Comparison of ENCODE assay signal across 1 mouse cellular context in the genomic region with DNA sequence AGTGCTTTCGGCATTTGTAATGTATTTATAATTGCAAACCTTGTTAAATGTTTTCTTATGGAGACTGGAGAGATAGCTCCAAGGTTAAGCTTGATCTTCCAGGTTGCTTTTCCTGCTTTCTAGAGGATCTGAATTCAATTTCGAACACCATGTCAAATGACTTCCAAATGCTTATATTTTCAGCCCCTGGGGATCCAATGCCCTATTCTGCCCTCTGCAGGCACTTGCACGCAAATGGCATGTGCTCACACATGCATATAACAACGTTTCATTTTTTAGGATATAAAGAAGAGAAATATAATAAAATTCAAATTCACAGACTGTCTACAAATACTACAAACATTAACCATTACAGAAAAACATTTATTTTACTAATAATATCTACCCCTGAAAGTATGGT.
TF ChIP-seq lines count a peak whose summit lies in the region.

No protein-coding gene starts in this region.

TF ChIP-seq in CH12.LX, 34 proteins besides CTCF, POLR2A, EP300 and RAD21 (continued from another document):
- no peak for TF ChIP-seq ZKSCAN1 (IDR thresholded peaks at IDR 0.05; ENCODE audit: borderline replicate concordance, low read depth, low read length)
- no peak for TF ChIP-seq TCF12 (IDR thresholded peaks at IDR 0.05; ENCODE audit: low read depth, low read length)
- TF ChIP-seq JUN (IDR thresholded peaks at IDR 0.05; ENCODE audit: insufficient read depth, low read depth, low read length): no peak
- no peak for TF ChIP-seq USF2 (conservative IDR thresholded peaks at IDR 0.05; ENCODE audit: low read depth, low read length)
- TF ChIP-seq PAX5 (IDR thresholded peaks at IDR 0.05; ENCODE audit: low read length): no peak
- no peak for TF ChIP-seq BHLHE40 (IDR thresholded peaks at IDR 0.05; ENCODE audit: low read depth, low read length)
- TF ChIP-seq NRF1 (IDR thresholded peaks at IDR 0.05; ENCODE audit: low read depth, low read length): no peak
- TF ChIP-seq MXI1 (IDR thresholded peaks at IDR 0.05; ENCODE audit: low read depth, low read length): no peak
